19 mouse cellular contexts compared by ENCODE assay signal in the genomic region with DNA sequence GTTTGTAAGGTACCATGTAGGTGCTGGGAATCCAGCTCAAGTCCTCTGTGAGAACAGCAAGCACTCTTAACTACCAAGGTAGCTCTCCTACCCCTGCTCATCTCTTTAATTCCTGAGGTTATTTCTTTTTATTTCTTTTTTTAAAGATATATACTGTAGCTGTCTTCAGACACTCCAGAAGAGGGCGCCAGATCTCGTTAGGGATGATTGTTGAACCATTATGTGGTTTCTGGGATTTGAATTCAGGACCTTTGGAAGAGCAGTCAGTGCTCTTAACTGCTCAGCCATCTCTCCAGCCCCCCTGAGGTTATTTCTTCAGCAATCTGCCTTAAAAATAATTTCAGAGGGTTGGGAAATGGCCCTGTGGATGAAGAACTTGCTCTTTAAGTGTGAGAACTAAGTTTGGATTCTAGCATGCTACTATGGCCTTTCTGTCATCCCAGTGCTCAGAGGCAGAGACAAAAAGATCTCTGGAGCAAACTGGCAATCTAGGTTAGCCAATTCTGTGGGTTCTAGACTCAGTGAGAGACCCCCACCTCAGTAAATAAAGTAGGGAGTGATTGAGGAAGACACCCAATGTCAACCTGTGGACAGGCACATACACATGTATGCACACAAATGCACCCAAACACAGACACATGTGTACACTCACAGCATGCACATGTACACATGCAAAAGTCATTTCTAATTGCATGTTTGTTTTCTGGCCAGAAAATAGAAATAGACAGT. TPM values are rescaled to one million over a fixed set of nuclear protein-coding genes. Genes with fewer than 3 reads are reported as not detected.
DNase-seq lines count a peak whose midpoint lies in the region; ATAC-seq and TF ChIP-seq lines count a peak whose summit lies in the region.
"Had no signal": no experiment of that assay in that cellular context is flagged by ENCODE, and none has a peak within 500 bp of the region (broad histone marks: within the 10 kb centered on the region; RNA-seq: fewer than 3 reads in every experiment).

No protein-coding gene starts in this region.

- no peak overlapping the region for H3K27ac ChIP-seq in kidney, postnatal 0 days
- no peak overlapping the region for H3K27ac ChIP-seq in kidney, embryonic 14.5 days (ENCODE audit: low read depth, low read length)
- H3K27ac ChIP-seq in lung, postnatal 0 days (ENCODE audit: low read length) = no peak overlapping the region
- H3K27ac ChIP-seq in hindbrain, embryonic 10.5 days = no peak overlapping the region
- H3K27ac ChIP-seq: forebrain, embryonic 10.5 days; heart, embryonic 10.5 days; hindbrain, postnatal 0 days; macrophage; midbrain, embryonic 12.5 days had no signal

- no peaks in the 10 kb centered on the region for H3K27me3 ChIP-seq in kidney, postnatal 0 days (ENCODE audit: insufficient read depth, low read length)
- H3K27me3 ChIP-seq in kidney, embryonic 14.5 days (ENCODE audit: control insufficient read depth, insufficient read depth, low read length) = no peaks in the 10 kb centered on the region
- H3K27me3 ChIP-seq in lung, postnatal 0 days (replicated peaks; ENCODE audit: insufficient read depth, low read length) = no peaks in the 10 kb centered on the region
- H3K27me3 ChIP-seq in hindbrain, embryonic 10.5 days (ENCODE audit: insufficient read depth, poor library complexity, severe bottlenecking) = no peaks in the 10 kb centered on the region
- H3K27me3 ChIP-seq: midbrain, embryonic 12.5 days had no signal

- 73% methylated on average over 2 of the region's 2 CpGs for WGBS in kidney, postnatal 0 days
- WGBS in kidney, embryonic 14.5 days = 60% methylated on average over 2 of the region's 2 CpGs
- 69% methylated on average over 2 of the region's 2 CpGs for WGBS in lung, postnatal 0 days
- WGBS in hindbrain, embryonic 10.5 days = 54% methylated on average over 2 of the region's 2 CpGs

- peak; percentile 53; the same call in 1 of the 2 replicates for TF ChIP-seq CTCF in kidney, postnatal 0 days (IDR thresholded peaks at IDR 0.05; ENCODE audit: low read depth)
- TF ChIP-seq CTCF in lung, postnatal 0 days (IDR thresholded peaks at IDR 0.05) = peak; percentile 51

- no peak overlapping the region for H3K4me2 ChIP-seq in kidney, postnatal 0 days (ENCODE audit: low read length)
- no peak overlapping the region for H3K4me2 ChIP-seq in kidney, embryonic 14.5 days (replicated peaks; ENCODE audit: low read depth, low read length)
- no peak overlapping the region for H3K4me2 ChIP-seq in lung, postnatal 0 days (replicated peaks; ENCODE audit: low read depth, low read length)
- H3K4me2 ChIP-seq: midbrain, embryonic 12.5 days had no signal

- H3K36me3 ChIP-seq in kidney, postnatal 0 days (ENCODE audit: insufficient read depth, low read length) = no peaks in the 10 kb centered on the region
- H3K36me3 ChIP-seq in kidney, embryonic 14.5 days (ENCODE audit: control insufficient read depth, insufficient read depth, low read length) = no peaks in the 10 kb centered on the region
- no peaks in the 10 kb centered on the region for H3K36me3 ChIP-seq in lung, postnatal 0 days (ENCODE audit: insufficient read depth, low read length)
- no peaks in the 10 kb centered on the region for H3K36me3 ChIP-seq in hindbrain, embryonic 10.5 days
- H3K36me3 ChIP-seq: forebrain, embryonic 10.5 days; heart, embryonic 10.5 days; midbrain, embryonic 12.5 days had no signal

- no peak overlapping the region for H3K9ac ChIP-seq in kidney, postnatal 0 days (ENCODE audit: low read depth, low read length)
- no peak overlapping the region for H3K9ac ChIP-seq in kidney, embryonic 14.5 days (ENCODE audit: low read depth, low read length)
- H3K9ac ChIP-seq in lung, postnatal 0 days (replicated peaks; ENCODE audit: low read depth) = no peak overlapping the region
- H3K9ac ChIP-seq: midbrain, embryonic 12.5 days had no signal

- TF ChIP-seq EP300 in lung, postnatal 0 days (IDR thresholded peaks at IDR 0.05) = no peak

- no peaks in the 10 kb centered on the region for H3K4me1 ChIP-seq in kidney, postnatal 0 days (replicated peaks; ENCODE audit: insufficient read depth, low read length)
- peaks cover 5% of the 10 kb centered on the region; the same call in 1 of the 2 replicates for H3K4me1 ChIP-seq in kidney, embryonic 14.5 days (ENCODE audit: control insufficient read depth, insufficient read depth, low read length)
- H3K4me1 ChIP-seq in lung, postnatal 0 days (ENCODE audit: insufficient read depth, low read depth, low read length) = no peaks in the 10 kb centered on the region
- H3K4me1 ChIP-seq in hindbrain, embryonic 10.5 days (replicated peaks) = no peaks in the 10 kb centered on the region
- H3K4me1 ChIP-seq: forebrain, embryonic 10.5 days; midbrain, embryonic 12.5 days had no signal

- no peak for ATAC-seq in CD4-positive, CD25-positive, alpha-beta regulatory T cell, adult 4 months
- no peak for ATAC-seq in kidney, postnatal 0 days (replicated peaks; ENCODE audit: low FRiP score, low read depth)
- ATAC-seq in kidney, embryonic 14.5 days (ENCODE audit: low FRiP score, low TSS enrichment) = no peak
- ATAC-seq in lung, postnatal 0 days = no peak
- ATAC-seq: activated CD4-positive, CD25-positive, alpha-beta regulatory T cell, adult 4 months; hindbrain, postnatal 0 days had no signal

- H3K4me3 ChIP-seq in kidney, postnatal 0 days (replicated peaks; ENCODE audit: low read depth, low read length) = no peak overlapping the region
- H3K4me3 ChIP-seq in kidney, embryonic 14.5 days (ENCODE audit: low read length) = no peak overlapping the region
- no peak overlapping the region for H3K4me3 ChIP-seq in lung, postnatal 0 days (ENCODE audit: low read depth, low read length)
- no peak overlapping the region for H3K4me3 ChIP-seq in hindbrain, embryonic 10.5 days
- H3K4me3 ChIP-seq: forebrain, embryonic 10.5 days; heart, embryonic 10.5 days; midbrain, embryonic 12.5 days had no signal

- DNase-seq in CD4-positive, CD25-positive, alpha-beta regulatory T cell, adult 2 months (ENCODE audit: low read depth, low spot score) = peak; percentile 4
- no peak for DNase-seq in kidney, postnatal 0 days (ENCODE audit: low spot score)
- DNase-seq in lung, postnatal 0 days (ENCODE audit: low spot score) = no peak
- no peak for DNase-seq in lung, postnatal 25 days (ENCODE audit: low spot score)
- DNase-seq in induced T-regulatory cell, adult 2 months (ENCODE audit: low read depth) = peak; percentile 6
- DNase-seq in hindbrain, embryonic 10.5 days (ENCODE audit: low spot score) = no peak
- DNase-seq: cerebellum, adult 9-11 months; gastrocnemius, postnatal 10 days; heart, postnatal 36 days; kidney, adult 9 months; thymus, postnatal 36 days had no signal

- H3K9me3 ChIP-seq in kidney, postnatal 0 days (replicated peaks; ENCODE audit: low read length) = no peaks in the 10 kb centered on the region
- H3K9me3 ChIP-seq in kidney, embryonic 14.5 days (ENCODE audit: control insufficient read depth, low read length) = peaks cover 3% of the 10 kb centered on the region; the same call in 1 of the 2 replicates
- no peaks in the 10 kb centered on the region for H3K9me3 ChIP-seq in lung, postnatal 0 days (ENCODE audit: low read length)
- H3K9me3 ChIP-seq in hindbrain, embryonic 10.5 days = no peaks in the 10 kb centered on the region; the same call in 1 of the 2 replicates
- H3K9me3 ChIP-seq: forebrain, embryonic 10.5 days; heart, embryonic 10.5 days had no signal

RNA-seq across cellular contexts. Expression of a gene that starts 58.3 kb away (rescaled TPM):
- 1 to 10 TPM; 8.7 to 9.1 TPM for polyA plus RNA-seq in CD4-positive, CD25-positive, alpha-beta regulatory T cell, adult 4 months (2017; shearing (Covaris generic))
- polyA plus RNA-seq in kidney, postnatal 0 days (2015; fragmentation: Nextera tagmentation; extraction: Ambion mirVana) = 11.4 and 11.9 TPM in 2 replicates
- polyA plus RNA-seq in kidney, embryonic 14.5 days (2014; fragmentation: Nextera tagmentation; extraction: Ambion mirVana) = 9.0 and 17.7 TPM in 2 replicates
- 3.2 and 3.7 TPM in 2 replicates for polyA plus RNA-seq in lung, postnatal 0 days (2015; fragmentation: Nextera tagmentation; extraction: Ambion mirVana)
- polyA plus RNA-seq in hindbrain, embryonic 10.5 days (2016; fragmentation: Nextera tagmentation; extraction: Ambion mirVana) = 3.2 and 5.1 TPM in 2 replicates

Comparison
In these comparisons a context has a peak if more than half of its experiments do, and no peak if none do; other contexts are left out.
1. DNase-seq: peak in CD4-positive, CD25-positive, alpha-beta regulatory T cell, adult 2 months (single experiment) and induced T-regulatory cell, adult 2 months (single experiment); none in kidney, postnatal 0 days (single experiment), lung, postnatal 0 days (single experiment), lung, postnatal 25 days (single experiment) and hindbrain, embryonic 10.5 days (single experiment).